40 mouse cellular contexts compared by ENCODE assay signal in the genomic region with DNA sequence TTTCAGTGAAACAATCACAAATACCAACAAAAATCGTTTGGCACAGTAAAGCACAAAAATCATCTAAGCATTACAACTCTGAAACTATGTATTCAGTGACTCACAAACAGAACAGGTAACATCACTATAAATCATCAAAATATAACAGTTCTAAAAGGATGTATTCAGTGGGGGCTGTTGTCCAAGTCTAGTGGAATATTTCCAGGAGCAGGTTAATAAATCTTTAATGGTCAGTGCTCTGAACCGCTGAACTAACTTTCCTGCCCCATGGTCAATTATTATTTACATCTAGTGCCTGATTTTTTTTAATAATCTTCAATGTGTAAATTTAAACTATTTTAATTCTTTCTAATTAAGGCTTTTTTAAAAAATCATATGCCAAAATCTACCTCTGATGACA. TPM values are rescaled to one million over a fixed set of nuclear protein-coding genes. Genes with fewer than 3 reads are reported as not detected.
"Had no signal": no experiment of that assay in that cellular context is flagged by ENCODE, and none has a peak within 500 bp of the region (broad histone marks: within the 10 kb centered on the region; RNA-seq: fewer than 3 reads in every experiment).

No protein-coding gene starts in this region.

RNA-seq across cellular contexts. Expression of gene Cyp2d12, which starts 42.8 kb away (rescaled TPM):
- total RNA-seq: heart, adult 8-10 months; heart, postnatal 10 days; heart, postnatal 14 days; heart, postnatal 25 days; heart, postnatal 36 days; heart, postnatal 4 days; hematopoietic stem cell, adult 5-6 weeks; hindbrain, postnatal 0 days; layer of hippocampus, adult 18-20 months; layer of hippocampus, adult 2 months; layer of hippocampus, adult 8-10 months; layer of hippocampus, postnatal 10 days; layer of hippocampus, postnatal 14 days; layer of hippocampus, postnatal 25 days; layer of hippocampus, postnatal 36 days; left cerebral cortex, adult 18-20 months; left cerebral cortex, adult 2 months had no signal
- polyA plus RNA-seq: heart, embryonic 10.5 days; heart, embryonic 11.5 days; heart, embryonic 12.5 days; heart, embryonic 13.5 days; heart, embryonic 14.5 days; heart, embryonic 15.5 days; heart, embryonic 16.5 days; heart, postnatal 0 days; hindbrain, embryonic 10.5 days; hindbrain, embryonic 11.5 days; hindbrain, embryonic 12.5 days; hindbrain, embryonic 13.5 days; hindbrain, embryonic 14.5 days; hindbrain, embryonic 15.5 days; hindbrain, embryonic 16.5 days; hindbrain, postnatal 0 days; inflammation-experienced regulatory T-cells, adult 6 months; intestine, embryonic 14.5 days; intestine, embryonic 15.5 days; intestine, embryonic 16.5 days; intestine, postnatal 0 days; kidney, embryonic 14.5 days; kidney, embryonic 15.5 days; kidney, embryonic 16.5 days had no signal
